ENCODE assay signal across 19 mouse cellular contexts in genomic region chr1:95857110-95857509, GRCm38 (mm10).
DNase-seq lines count a peak whose midpoint lies in the region; ATAC-seq and TF ChIP-seq lines count a peak whose summit lies in the region.
"Had no signal": no experiment of that assay in that cellular context is flagged by ENCODE, and none has a peak within 500 bp of the region (broad histone marks: within the 10 kb centered on the region; RNA-seq: fewer than 3 reads in every experiment).

No protein-coding gene starts in this region.

- TF ChIP-seq CTCF in forebrain, postnatal 0 days (IDR thresholded peaks at IDR 0.05; ENCODE audit: low read depth): no peak

- H3K36me3 ChIP-seq in forebrain, embryonic 15.5 days: no peaks in the 10 kb centered on the region
- H3K36me3 ChIP-seq in forebrain, embryonic 10.5 days (replicated peaks): no peaks in the 10 kb centered on the region
- H3K36me3 ChIP-seq in forebrain, postnatal 0 days (ENCODE audit: insufficient read depth): no peaks in the 10 kb centered on the region
- H3K36me3 ChIP-seq in forebrain, embryonic 13.5 days (ENCODE audit: poor library complexity, severe bottlenecking): no peaks in the 10 kb centered on the region
- H3K36me3 ChIP-seq: embryonic facial prominence, embryonic 13.5 days; embryonic facial prominence, embryonic 15.5 days had no signal

- 87% methylated on average over 1 of the region's 1 CpGs for WGBS in forebrain, embryonic 15.5 days
- 92% methylated on average over 1 of the region's 1 CpGs for WGBS in forebrain, embryonic 10.5 days
- 60% methylated on average over 1 of the region's 1 CpGs for WGBS in forebrain, postnatal 0 days
- 97% methylated on average over 1 of the region's 1 CpGs for WGBS in forebrain, embryonic 13.5 days

- no peaks in the 10 kb centered on the region for H3K27me3 ChIP-seq in forebrain, embryonic 15.5 days
- H3K27me3 ChIP-seq in forebrain, embryonic 10.5 days (ENCODE audit: poor library complexity, severe bottlenecking): no peaks in the 10 kb centered on the region
- no peaks in the 10 kb centered on the region for H3K27me3 ChIP-seq in forebrain, postnatal 0 days (ENCODE audit: insufficient read depth, low read length)
- no peaks in the 10 kb centered on the region for H3K27me3 ChIP-seq in forebrain, embryonic 13.5 days
- H3K27me3 ChIP-seq: embryonic facial prominence, embryonic 13.5 days; embryonic facial prominence, embryonic 15.5 days had no signal

- no peaks in the 10 kb centered on the region for H3K9me3 ChIP-seq in forebrain, embryonic 15.5 days
- no peaks in the 10 kb centered on the region for H3K9me3 ChIP-seq in forebrain, embryonic 10.5 days
- H3K9me3 ChIP-seq in forebrain, postnatal 0 days (ENCODE audit: low read length): no peaks in the 10 kb centered on the region
- H3K9me3 ChIP-seq in forebrain, embryonic 13.5 days (replicated peaks): no peaks in the 10 kb centered on the region
- H3K9me3 ChIP-seq: embryonic facial prominence, embryonic 13.5 days; embryonic facial prominence, embryonic 15.5 days had no signal

- H3K4me2 ChIP-seq in forebrain, embryonic 15.5 days (replicated peaks): no peak overlapping the region
- H3K4me2 ChIP-seq in forebrain, postnatal 0 days (ENCODE audit: low read depth): no peak overlapping the region
- H3K4me2 ChIP-seq in forebrain, embryonic 13.5 days: no peak overlapping the region
- H3K4me2 ChIP-seq: embryonic facial prominence, embryonic 13.5 days; embryonic facial prominence, embryonic 15.5 days had no signal

- ATAC-seq in forebrain, embryonic 15.5 days (replicated peaks): 0 out of 2 replicates have a peak, but pooled peaks have one; percentile 29
- ATAC-seq in forebrain, postnatal 0 days: peak; percentile 62; the same call in 1 of the 2 replicates
- ATAC-seq in forebrain, embryonic 13.5 days: no peak; the same call in 1 of the 2 replicates

- no peak overlapping the region for H3K27ac ChIP-seq in forebrain, embryonic 15.5 days (replicated peaks)
- no peak overlapping the region for H3K27ac ChIP-seq in forebrain, embryonic 10.5 days
- H3K27ac ChIP-seq in forebrain, postnatal 0 days (ENCODE audit: low read depth, low read length): no peak overlapping the region
- no peak overlapping the region for H3K27ac ChIP-seq in forebrain, embryonic 13.5 days
- H3K27ac ChIP-seq: embryonic facial prominence, embryonic 13.5 days; embryonic facial prominence, embryonic 15.5 days had no signal

- H3K4me1 ChIP-seq in forebrain, embryonic 15.5 days: no peaks in the 10 kb centered on the region
- no peaks in the 10 kb centered on the region for H3K4me1 ChIP-seq in forebrain, embryonic 10.5 days
- no peaks in the 10 kb centered on the region for H3K4me1 ChIP-seq in forebrain, postnatal 0 days (ENCODE audit: insufficient read depth)
- H3K4me1 ChIP-seq in forebrain, embryonic 13.5 days: no peaks in the 10 kb centered on the region
- H3K4me1 ChIP-seq: embryonic facial prominence, embryonic 13.5 days; embryonic facial prominence, embryonic 15.5 days had no signal

- H3K9ac ChIP-seq in forebrain, embryonic 15.5 days (replicated peaks): no peak overlapping the region
- no peak overlapping the region for H3K9ac ChIP-seq in forebrain, postnatal 0 days
- no peak overlapping the region for H3K9ac ChIP-seq in forebrain, embryonic 13.5 days
- H3K9ac ChIP-seq: embryonic facial prominence, embryonic 13.5 days; embryonic facial prominence, embryonic 15.5 days had no signal

- H3K4me3 ChIP-seq in forebrain, embryonic 15.5 days: no peak overlapping the region
- H3K4me3 ChIP-seq in forebrain, embryonic 10.5 days: no peak overlapping the region
- no peak overlapping the region for H3K4me3 ChIP-seq in forebrain, postnatal 0 days (ENCODE audit: low read depth, low read length)
- no peak overlapping the region for H3K4me3 ChIP-seq in forebrain, embryonic 13.5 days
- H3K4me3 ChIP-seq: embryonic facial prominence, embryonic 13.5 days; embryonic facial prominence, embryonic 15.5 days; erythroblast, embryonic 14.5 days had no signal

- no peak for DNase-seq in forebrain, embryonic 10.5 days (ENCODE audit: extremely low spot score, low spot score)
- peak; percentile 29 for DNase-seq in forebrain, postnatal 0 days
- peak; percentile 14 for DNase-seq in brain, embryonic 18.5 days (ENCODE audit: low read depth, low spot score)
- no peak for DNase-seq in right cerebral cortex, adult 18-20 months
- DNase-seq: adrenal gland, adult 2 months; adrenal gland, postnatal 10 days; adrenal gland, postnatal 25 days; cerebellum, adult 11 months; cerebellum, adult 18-20 months; cerebellum, adult 8-10 months; cerebellum, adult 9-11 months; cerebellum, postnatal 14 days; cerebellum, postnatal 36 days; embryo, embryonic 11 days had no signal

Comparison
In these comparisons a context has a peak if more than half of its experiments do, and no peak if none do; other contexts are left out.
1. DNase-seq: peak in forebrain, postnatal 0 days (single experiment) and brain, embryonic 18.5 days (single experiment); none in forebrain, embryonic 10.5 days (single experiment) and right cerebral cortex, adult 18-20 months (single experiment).